Mouse (Mus musculus) liver, embryonic 16.5 days (tissue): ENCODE measurements around the gene Socs3. TPM values are rescaled to one million over a fixed set of nuclear protein-coding genes. Genes with fewer than 3 reads are reported as not detected.

Experiments used
- ATAC-seq: fragments of 200-750 bp; cut with Nextera tagmentation; 2 replicates; pipeline ENCODE4 v1.8.0; 2017; ENCODE audit warnings: low read depth, mild to moderate bottlenecking, moderate number of reproducible peaks, moderate library complexity
- H3K27ac ChIP-seq: fragments of 300-500 bp; sonication (generic); 2 replicates; pipeline ENCODE4 v1.5.1; 2014; ENCODE audit warnings: mild to moderate bottlenecking, low read length
- H3K27me3 ChIP-seq: fragments of 300-500 bp; sonication (generic); 2 replicates; pipeline ENCODE4 v1.6.1; 2014; ENCODE audit warnings: low read depth, low read length, mixed read lengths; ENCODE audit not compliant: control insufficient read depth, insufficient read depth
- H3K36me3 ChIP-seq: fragments of 300-500 bp; sonication (generic); 2 replicates; pipeline ENCODE4 v1.6.1; 2014; ENCODE audit warnings: mild to moderate bottlenecking; ENCODE audit not compliant: control insufficient read depth, insufficient read depth
- H3K4me1 ChIP-seq: fragments of 300-500 bp; sonication (generic); 2 replicates; pipeline ENCODE4 v1.6.1; 2014; ENCODE audit warnings: low read depth, low read length, mixed read lengths; ENCODE audit not compliant: control insufficient read depth
- H3K4me2 ChIP-seq: fragments of 300-500 bp; sonication (generic); 2 replicates; pipeline ENCODE4 v1.6.1; 2014; ENCODE audit warnings: low read depth, low read length, mixed read lengths
- H3K4me3 ChIP-seq: fragments of 300-500 bp; sonication (generic); 2 replicates; pipeline ENCODE4 v1.5.1; 2014; ENCODE audit warnings: low read depth, mild to moderate bottlenecking, low read length
- H3K9ac ChIP-seq: fragments of 300-500 bp; sonication (generic); 2 replicates; pipeline ENCODE4 v1.6.1; 2014; ENCODE audit warnings: low read depth, low read length
- H3K9me3 ChIP-seq: fragments of 300-500 bp; sonication (generic); replicated peaks from 2 replicates; pipeline ENCODE4 v1.6.1; 2016; ENCODE audit warnings: low read length; ENCODE audit not compliant: control insufficient read depth
- WGBS: fragments of 180-500 bp; shearing (Covaris S2); extraction: QIAGEN DNeasy Blood & Tissue Kit; methylation state at CpG from one replicate; pipeline ENCODE4 v1.1.7; 2014; ENCODE audit not compliant: insufficient replicate concordance; 5-methylcytosine and 5-hydroxymethylcytosine counted together
- polyA plus RNA-seq: library from polyadenylated mRNA; unstranded; fragments of >200 nt; fragmentation: Nextera tagmentation; extraction: Ambion mirVana; gene quantifications from 2 replicates; pipeline ENCODE4 v1.2.1, GENCODE M21; 2015

Gene Socs3
- polyA plus RNA-seq, 1 experiment from 2014 or later = 6.7 TPM

DNA sequence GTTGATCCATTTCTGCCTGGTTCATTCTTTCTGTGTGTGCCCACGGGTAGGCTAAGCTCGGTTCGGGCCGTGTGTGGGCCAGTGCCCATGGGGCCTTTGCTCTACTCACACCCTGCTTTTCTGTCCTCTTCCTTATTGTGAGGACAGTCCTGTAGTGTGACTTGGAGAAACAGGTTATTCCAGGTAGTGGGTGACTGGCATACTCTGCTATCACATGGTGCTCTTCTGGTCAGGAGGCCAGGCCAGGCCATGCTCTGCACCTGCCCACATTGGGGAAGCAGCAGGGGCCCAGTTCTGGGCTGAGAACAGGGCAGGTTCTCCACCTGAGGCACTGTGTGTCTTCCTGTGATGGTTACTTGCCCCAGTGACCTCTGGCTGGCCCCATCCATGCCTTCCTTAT, 28.5 kb upstream of the Socs3 start:
- no peak for ATAC-seq
- H3K4me1 ChIP-seq = peaks cover 47% of the 10 kb centered on the region
- H3K9ac ChIP-seq = no peak overlapping the region
- peaks cover 16% of the 10 kb centered on the region for H3K36me3 ChIP-seq
- H3K27me3 ChIP-seq = no peaks in the 10 kb centered on the region
- no peak overlapping the region for H3K4me2 ChIP-seq
- H3K4me3 ChIP-seq = no peak overlapping the region
- WGBS = 90% methylated on average over 4 of the region's 4 CpGs
- no peaks in the 10 kb centered on the region for H3K9me3 ChIP-seq
- H3K27ac ChIP-seq = no peak overlapping the region; the same call in 1 of the 2 replicates

DNA sequence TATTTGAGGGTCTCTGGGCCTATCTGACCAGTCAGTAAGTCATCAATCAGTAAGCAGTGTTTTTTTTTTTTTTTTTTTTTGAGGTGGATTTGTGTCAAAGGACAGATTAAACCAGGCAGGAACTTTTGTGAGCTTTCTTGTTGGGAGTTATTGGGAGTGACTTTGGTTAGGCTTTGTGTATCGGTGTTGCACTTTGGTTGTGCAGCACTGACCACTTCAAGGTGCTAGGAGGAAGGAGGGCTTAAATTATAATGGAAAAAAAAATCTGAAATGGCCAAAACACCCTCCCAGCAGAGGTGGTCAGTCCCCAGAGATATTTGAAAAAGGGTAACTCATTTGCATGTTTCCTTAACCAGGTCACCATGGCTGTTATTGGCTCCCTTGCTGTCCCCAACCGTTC, 27.2 kb upstream of the Socs3 start:
- H3K4me1 ChIP-seq = peaks cover 59% of the 10 kb centered on the region
- no peak overlapping the region for H3K4me2 ChIP-seq
- H3K27me3 ChIP-seq = no peaks in the 10 kb centered on the region
- no peak for ATAC-seq
- H3K4me3 ChIP-seq = no peak overlapping the region
- H3K36me3 ChIP-seq = peaks cover 6% of the 10 kb centered on the region
- H3K9me3 ChIP-seq = no peaks in the 10 kb centered on the region
- H3K9ac ChIP-seq = no peak overlapping the region
- H3K27ac ChIP-seq = no peak overlapping the region
- WGBS = 79% methylated on average over 2 of the region's 2 CpGs

DNA sequence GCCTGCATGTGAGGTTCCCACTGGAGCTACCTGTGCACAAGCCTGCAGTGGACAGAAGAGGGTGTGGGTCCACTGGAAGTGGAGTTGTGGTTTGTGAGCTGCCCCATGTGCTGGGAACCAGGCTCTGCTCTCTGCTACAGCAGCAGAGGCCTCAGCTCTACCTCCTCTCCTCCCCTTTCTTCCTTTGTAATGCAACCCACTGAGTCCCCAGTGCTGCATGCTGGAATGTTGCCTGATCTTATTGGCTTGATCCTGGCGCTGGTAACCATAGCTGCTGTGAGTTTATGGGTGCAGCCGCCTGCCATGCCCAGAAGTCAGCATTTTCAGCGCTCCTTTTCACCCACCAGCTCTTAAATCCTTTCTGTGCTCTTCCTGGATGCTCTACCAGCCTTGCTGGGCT, 26.2 kb upstream of the Socs3 start:
- H3K27ac ChIP-seq = no peak overlapping the region
- H3K4me2 ChIP-seq = no peak overlapping the region
- peaks cover 58% of the 10 kb centered on the region for H3K4me1 ChIP-seq

DNA sequence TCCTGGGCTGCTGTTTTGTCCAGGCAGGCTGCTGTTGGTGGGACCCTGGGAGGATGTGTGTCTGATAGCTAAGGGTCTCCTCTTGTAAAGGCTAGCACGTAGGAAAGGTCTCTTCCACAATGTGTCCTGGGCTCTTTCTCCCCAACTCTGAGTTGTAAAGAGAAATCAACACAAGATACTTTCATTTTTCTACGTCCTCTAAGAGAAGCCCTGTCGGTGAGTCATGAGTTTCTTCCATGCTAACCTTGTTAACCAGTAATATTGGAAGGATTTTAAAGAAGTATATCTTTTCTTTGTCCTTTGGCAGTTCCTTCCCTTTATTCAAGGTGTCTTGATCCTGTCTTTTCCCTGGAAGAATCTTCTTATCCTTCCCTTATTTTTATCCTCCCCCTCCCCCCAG, 25.8 kb upstream of the Socs3 start:
- 58% methylated on average over 3 of the region's 3 CpGs for WGBS

More for the DNA sequence above, 26.2 kb upstream of the Socs3 start:
- WGBS = 73% methylated on average over 3 of the region's 3 CpGs
- no peak overlapping the region for H3K4me3 ChIP-seq
- H3K27me3 ChIP-seq = no peaks in the 10 kb centered on the region
- H3K9ac ChIP-seq = no peak overlapping the region
- no peak for ATAC-seq
- H3K36me3 ChIP-seq = no peaks in the 10 kb centered on the region
- H3K9me3 ChIP-seq = no peaks in the 10 kb centered on the region

DNA sequence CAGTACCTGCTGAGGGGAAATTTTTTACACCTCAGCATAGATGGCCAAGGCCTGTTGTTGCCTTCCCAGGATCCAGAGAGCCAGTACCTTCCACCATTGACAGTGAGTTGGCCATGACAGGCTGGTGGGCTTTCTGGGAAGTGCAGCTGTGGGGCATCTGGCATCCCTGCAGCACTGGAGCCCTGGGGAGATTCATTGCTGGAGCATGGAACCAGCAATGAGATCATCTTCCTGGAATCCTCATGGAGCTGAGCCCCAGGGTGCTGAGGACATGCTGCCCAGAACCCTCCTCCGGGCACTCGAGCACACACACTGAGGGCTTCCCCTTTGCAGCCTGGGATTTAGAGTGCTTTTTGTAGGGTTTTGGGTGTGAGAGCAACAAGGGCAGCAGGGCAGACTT, 25.4 kb upstream of the Socs3 start:
- no peaks in the 10 kb centered on the region for H3K36me3 ChIP-seq
- H3K9ac ChIP-seq = no peak overlapping the region
- H3K4me2 ChIP-seq = no peak overlapping the region
- WGBS = 68% methylated on average over 2 of the region's 2 CpGs
- H3K27me3 ChIP-seq = no peaks in the 10 kb centered on the region
- no peak overlapping the region for H3K4me3 ChIP-seq
- peaks cover 54% of the 10 kb centered on the region for H3K4me1 ChIP-seq
- no peaks in the 10 kb centered on the region for H3K9me3 ChIP-seq
- no peak for ATAC-seq
- H3K27ac ChIP-seq = no peak overlapping the region

More for the DNA sequence above, 25.8 kb upstream of the Socs3 start:
- Histone ChIP-seq H3K4me3 (no peak overlapping the region), H3K9me3 (no peaks in the 10 kb centered on the region), H3K9ac (no peak overlapping the region), H3K4me2 (no peak overlapping the region), H3K4me1 (peaks cover 54% of the 10 kb centered on the region), H3K27ac (no peak overlapping the region), H3K36me3 (no peaks in the 10 kb centered on the region), H3K27me3 (no peaks in the 10 kb centered on the region)
- no peak for ATAC-seq

DNA sequence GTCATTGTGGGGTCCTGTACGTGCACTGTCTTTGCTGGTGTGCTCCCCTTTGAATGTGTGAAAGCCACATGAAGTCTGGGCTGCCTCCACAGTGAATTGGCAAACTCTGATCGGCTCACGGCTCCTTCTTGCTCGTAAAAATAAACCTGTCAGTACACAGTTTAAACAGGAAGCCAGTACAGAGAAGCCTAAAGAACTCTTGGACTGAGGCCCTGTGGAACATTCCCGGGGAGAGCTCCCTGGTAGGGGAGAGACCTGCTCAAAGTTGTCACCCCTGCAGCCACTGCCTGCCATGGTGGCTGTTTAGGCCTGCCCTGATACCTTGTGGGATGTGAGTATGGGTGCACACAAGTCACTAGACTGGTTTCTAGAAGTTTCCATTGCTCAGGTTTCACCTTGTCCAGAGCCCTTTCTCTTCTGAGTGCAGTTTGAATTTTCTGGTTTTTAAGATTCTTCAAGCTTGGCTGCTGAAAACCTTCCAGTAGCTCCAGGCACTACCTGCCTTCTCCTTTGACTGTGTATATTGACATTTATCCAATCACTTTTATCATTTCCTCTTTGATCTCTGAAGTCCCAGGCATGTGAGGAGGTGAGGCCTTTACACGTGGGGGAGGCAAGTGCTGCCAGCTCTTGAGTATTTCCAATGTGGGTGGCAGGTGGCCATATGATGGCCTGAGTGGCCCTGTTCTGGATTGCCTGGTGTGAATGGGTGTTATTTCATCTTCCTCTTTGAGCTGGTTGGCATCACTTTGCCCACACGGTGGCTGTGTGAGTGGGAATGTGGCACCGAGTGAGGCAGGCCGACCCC, 24.6 kb upstream of the Socs3 start:
- no peak for ATAC-seq
- no peaks in the 10 kb centered on the region for H3K27me3 ChIP-seq
- H3K27ac ChIP-seq = peak overlapping the region; percentile 10
- WGBS = 45% methylated on average over 9 of the region's 9 CpGs
- peaks cover 54% of the 10 kb centered on the region for H3K4me1 ChIP-seq
- H3K36me3 ChIP-seq = no peaks in the 10 kb centered on the region
- H3K9me3 ChIP-seq = no peaks in the 10 kb centered on the region
- H3K4me3 ChIP-seq = no peak overlapping the region
- no peak overlapping the region for H3K9ac ChIP-seq
- H3K4me2 ChIP-seq = no peak overlapping the region

DNA sequence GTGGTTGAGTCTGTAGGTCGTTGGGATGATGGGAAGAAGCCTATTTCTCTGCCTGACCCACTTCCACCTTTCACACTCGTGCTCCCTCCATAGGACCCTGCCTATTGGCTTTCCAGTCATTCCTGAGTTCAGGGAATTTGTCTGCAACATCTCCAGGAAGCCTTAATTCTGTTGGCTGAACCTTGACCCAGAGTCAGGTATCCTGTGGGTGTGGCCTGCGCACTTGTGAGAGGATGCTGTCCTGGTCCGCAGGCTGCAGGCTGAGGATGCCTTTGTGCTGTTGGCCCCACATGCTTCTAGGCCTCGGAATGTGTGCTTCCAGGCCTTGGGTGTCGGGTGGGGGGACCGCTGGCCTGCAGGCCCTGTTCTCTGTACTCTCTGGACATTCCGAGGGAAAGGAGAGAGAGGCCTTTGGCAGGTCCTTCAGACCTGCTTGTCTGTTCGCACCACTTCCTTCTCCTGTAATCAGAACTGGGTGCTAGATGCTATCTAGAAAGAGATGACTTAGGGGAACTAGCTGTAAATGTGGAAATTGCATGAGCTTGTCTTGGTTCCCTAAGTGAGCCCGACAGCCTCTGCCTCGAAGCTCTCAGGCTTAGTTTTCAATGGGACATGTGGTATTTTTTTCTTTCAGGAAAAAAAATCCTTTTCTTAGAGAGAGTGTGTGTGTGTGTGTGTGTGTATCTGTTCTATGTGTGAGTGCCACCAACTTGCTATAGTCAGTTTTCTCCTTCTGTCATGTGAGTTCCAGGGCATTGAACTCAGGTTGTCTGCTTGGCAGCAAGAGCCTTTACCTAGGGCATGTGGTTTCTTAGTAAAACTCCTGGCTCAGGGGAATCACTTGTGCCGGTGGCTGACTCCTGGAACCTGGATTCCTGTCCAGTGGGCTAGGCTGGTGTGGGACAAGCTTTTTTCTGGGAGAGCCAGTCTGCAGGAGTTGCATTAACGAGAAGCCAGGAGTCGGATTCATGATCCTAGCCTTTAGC, 23.6 kb upstream of the Socs3 start:
- H3K27me3 ChIP-seq = no peaks in the 10 kb centered on the region
- H3K4me2 ChIP-seq = no peak overlapping the region
- ATAC-seq = no peak
- no peak overlapping the region for H3K9ac ChIP-seq
- H3K36me3 ChIP-seq = no peaks in the 10 kb centered on the region
- peak overlapping the region; percentile 10 for H3K27ac ChIP-seq
- no peaks in the 10 kb centered on the region for H3K9me3 ChIP-seq
- 49% methylated on average over 14 of the region's 14 CpGs for WGBS
- no peak overlapping the region for H3K4me3 ChIP-seq
- peaks cover 60% of the 10 kb centered on the region for H3K4me1 ChIP-seq

DNA sequence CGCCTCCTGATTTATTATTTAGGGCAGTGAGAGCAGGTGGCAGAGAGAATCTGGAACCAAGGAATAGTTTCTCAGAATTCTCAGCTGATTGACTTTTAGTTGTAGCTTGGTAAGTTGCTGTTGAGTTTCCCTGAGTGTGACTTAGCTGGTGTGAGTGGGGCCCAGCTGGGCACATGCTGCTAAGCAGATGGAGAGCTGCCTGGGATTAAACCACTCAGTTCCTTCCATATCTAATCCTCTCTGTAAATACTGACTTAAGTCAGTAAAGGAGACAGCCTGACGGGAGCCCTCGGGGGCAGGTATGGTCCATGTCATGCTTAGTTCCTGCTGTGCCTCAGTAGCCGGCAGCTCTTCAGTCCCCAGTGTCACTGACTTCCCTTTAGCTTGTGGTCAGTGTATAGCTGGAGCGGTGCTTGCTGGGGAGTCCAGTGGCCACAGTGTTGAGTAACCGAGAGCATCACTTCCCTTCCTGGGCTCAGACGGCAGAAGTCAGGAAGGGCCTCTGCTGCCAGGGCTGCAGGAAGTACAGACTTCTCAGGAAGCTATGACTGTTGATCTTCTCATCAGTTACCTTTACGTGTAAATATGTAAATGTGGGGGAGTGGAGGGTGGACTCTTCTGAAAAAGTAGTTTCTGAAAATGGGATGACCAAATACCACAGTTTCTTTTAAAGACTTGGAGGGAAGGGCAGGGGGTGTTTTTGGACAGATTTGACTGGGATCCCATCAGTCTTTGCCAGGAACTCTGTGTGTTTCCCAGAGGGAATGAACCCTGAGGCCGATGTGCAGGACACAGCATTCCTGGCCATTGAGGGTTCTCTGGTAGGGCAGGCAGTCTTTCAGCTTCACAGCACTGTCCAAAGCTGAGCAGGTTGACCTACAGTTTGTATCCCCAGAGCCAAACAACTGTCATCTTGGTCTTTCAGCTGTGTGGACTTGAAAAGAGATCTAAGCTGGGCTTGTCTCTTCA, 21.9 kb upstream of the Socs3 start:
- H3K4me1 ChIP-seq = peaks cover 72% of the 10 kb centered on the region
- no peaks in the 10 kb centered on the region for H3K27me3 ChIP-seq
- 41% methylated on average over 9 of the region's 9 CpGs for WGBS
- H3K9me3 ChIP-seq = no peaks in the 10 kb centered on the region
- H3K9ac ChIP-seq = no peak overlapping the region
- H3K27ac ChIP-seq = peak overlapping the region; percentile 59
- no peaks in the 10 kb centered on the region for H3K36me3 ChIP-seq
- no peak overlapping the region; the same call in 1 of the 2 replicates for H3K4me2 ChIP-seq
- ATAC-seq = peak; percentile 23; the same call in 1 of the 2 replicates
- H3K4me3 ChIP-seq = no peak overlapping the region
